Mouse (Mus musculus): ENCODE data around the gene Imp4. TPM values are rescaled to one million over a fixed set of nuclear protein-coding genes. Genes with fewer than 3 reads are reported as not detected.

The Imp4 gene
- total and polyA plus RNA-seq, 2 experiments from 2014 or later, result 17.8 to 41.9 TPM

- no peak overlapping the region for H3K9ac ChIP-seq (replicated peaks; ENCODE audit: low read length, poor library complexity, severe bottlenecking)
- ATAC-seq (ENCODE audit: low FRiP score) (no peak), DNase-seq (ENCODE audit: low spot score) (peak; percentile 73)
- peaks cover 9% of the 10 kb centered on the region for H3K27me3 ChIP-seq (ENCODE audit: insufficient read depth, low read length)
- no peak overlapping the region for H3K4me3 ChIP-seq (ENCODE audit: low read depth, low read length)
- no peaks in the 10 kb centered on the region for H3K9me3 ChIP-seq (ENCODE audit: low read length)
- H3K4me1 ChIP-seq (ENCODE audit: insufficient read depth, low read length), result peaks cover 4% of the 10 kb centered on the region; the same call in 1 of the 2 replicates
- TF ChIP-seq CTCF (IDR thresholded peaks at IDR 0.05), result peak; percentile 70
- H3K27ac ChIP-seq (ENCODE audit: low read depth, low read length), result no peak overlapping the region
- no peaks in the 10 kb centered on the region for H3K36me3 ChIP-seq (ENCODE audit: insufficient read depth, low read length)
- WGBS, result 23% methylated on average over 7 of the region's 7 CpGs
- H3K4me2 ChIP-seq (ENCODE audit: low read depth, low read length, poor library complexity, severe bottlenecking), result no peak overlapping the region
Observed at GRCm38 (mm10) chr1:34462766-34463165, 23.1 kb downstream of the Imp4 start.

GRCm38 (mm10) chr1:34464310-34464817 is 24.7 kb downstream of the Imp4 start:
- Histone ChIP-seq H3K36me3 (ENCODE audit: insufficient read depth, low read length) (no peaks in the 10 kb centered on the region), H3K4me2 (ENCODE audit: low read depth, low read length, poor library complexity, severe bottlenecking) (no peak overlapping the region), H3K9ac (replicated peaks; ENCODE audit: low read length, poor library complexity, severe bottlenecking) (no peak overlapping the region), H3K27ac (ENCODE audit: low read depth, low read length) (no peak overlapping the region), H3K27me3 (ENCODE audit: insufficient read depth, low read length) (no peaks in the 10 kb centered on the region), H3K9me3 (ENCODE audit: low read length) (no peaks in the 10 kb centered on the region), H3K4me1 (ENCODE audit: insufficient read depth, low read length) (peaks cover 6% of the 10 kb centered on the region; the same call in 1 of the 2 replicates), H3K4me3 (ENCODE audit: low read depth, low read length) (no peak overlapping the region)
- 85% methylated on average over 8 of the region's 8 CpGs for WGBS
- no peak for TF ChIP-seq CTCF (IDR thresholded peaks at IDR 0.05)
- ATAC-seq (ENCODE audit: low FRiP score), result no peak
- no peak for DNase-seq (ENCODE audit: low spot score)

GRCm38 (mm10) chr1:34465445-34465844 is 25.8 kb downstream of the Imp4 start:
- TF ChIP-seq CTCF (IDR thresholded peaks at IDR 0.05), result no peak

GRCm38 (mm10) chr1:34468051-34468450 is 28.4 kb downstream of the Imp4 start:
- TF ChIP-seq CTCF (IDR thresholded peaks at IDR 0.05), result no peak
- no peak overlapping the region for H3K27ac ChIP-seq (ENCODE audit: low read depth, low read length)

More at GRCm38 (mm10) chr1:34465445-34465844, 25.8 kb downstream of the Imp4 start:
- Histone ChIP-seq H3K36me3 (ENCODE audit: insufficient read depth, low read length) (no peaks in the 10 kb centered on the region), H3K4me1 (ENCODE audit: insufficient read depth, low read length) (0 out of 2 replicates have a peak, but pooled peaks cover 2% of the 10 kb centered on the region), H3K4me3 (ENCODE audit: low read depth, low read length) (no peak overlapping the region), H3K27ac (ENCODE audit: low read depth, low read length) (no peak overlapping the region), H3K9me3 (ENCODE audit: low read length) (no peaks in the 10 kb centered on the region), H3K9ac (replicated peaks; ENCODE audit: low read length, poor library complexity, severe bottlenecking) (no peak overlapping the region), H3K4me2 (ENCODE audit: low read depth, low read length, poor library complexity, severe bottlenecking) (no peak overlapping the region), H3K27me3 (ENCODE audit: insufficient read depth, low read length) (no peaks in the 10 kb centered on the region)
- DNase-seq (ENCODE audit: low spot score) (no peak), ATAC-seq (ENCODE audit: low FRiP score) (no peak)
- 72% methylated on average over 6 of the region's 6 CpGs for WGBS

GRCm38 (mm10) chr1:34468500-34468899 is 28.8 kb downstream of the Imp4 start:
- H3K4me2 ChIP-seq (ENCODE audit: low read depth, low read length, poor library complexity, severe bottlenecking), result no peak overlapping the region
- DNase-seq (ENCODE audit: low spot score) (no peak), ATAC-seq (ENCODE audit: low FRiP score) (no peak)
- H3K36me3 ChIP-seq (ENCODE audit: insufficient read depth, low read length), result no peaks in the 10 kb centered on the region
- H3K4me1 ChIP-seq (ENCODE audit: insufficient read depth, low read length), result 0 out of 2 replicates have a peak, but pooled peaks cover 2% of the 10 kb centered on the region
- H3K4me3 ChIP-seq (ENCODE audit: low read depth, low read length), result no peak overlapping the region
- WGBS, result 70% methylated on average over 4 of the region's 4 CpGs
- H3K9ac ChIP-seq (replicated peaks; ENCODE audit: low read length, poor library complexity, severe bottlenecking), result no peak overlapping the region
- peaks cover 4% of the 10 kb centered on the region; the same call in 1 of the 2 replicates for H3K27me3 ChIP-seq (ENCODE audit: insufficient read depth, low read length)
- H3K27ac ChIP-seq (ENCODE audit: low read depth, low read length), result no peak overlapping the region
- H3K9me3 ChIP-seq (ENCODE audit: low read length), result no peaks in the 10 kb centered on the region
- no peak for TF ChIP-seq CTCF (IDR thresholded peaks at IDR 0.05)

More at GRCm38 (mm10) chr1:34468051-34468450, 28.4 kb downstream of the Imp4 start:
- ATAC-seq (ENCODE audit: low FRiP score) (no peak), DNase-seq (ENCODE audit: low spot score) (no peak)
- Histone ChIP-seq H3K4me3 (ENCODE audit: low read depth, low read length) (no peak overlapping the region), H3K36me3 (ENCODE audit: insufficient read depth, low read length) (no peaks in the 10 kb centered on the region), H3K4me2 (ENCODE audit: low read depth, low read length, poor library complexity, severe bottlenecking) (no peak overlapping the region), H3K4me1 (ENCODE audit: insufficient read depth, low read length) (0 out of 2 replicates have a peak, but pooled peaks cover 2% of the 10 kb centered on the region), H3K9me3 (ENCODE audit: low read length) (no peaks in the 10 kb centered on the region), H3K27me3 (ENCODE audit: insufficient read depth, low read length) (0 out of 2 replicates have a peak, but pooled peaks cover 2% of the 10 kb centered on the region), H3K9ac (replicated peaks; ENCODE audit: low read length, poor library complexity, severe bottlenecking) (no peak overlapping the region)
- WGBS, result 64% methylated on average over 3 of the region's 3 CpGs

- Histone ChIP-seq H3K4me2 (ENCODE audit: low read depth, low read length, poor library complexity, severe bottlenecking) (no peak overlapping the region), H3K27ac (ENCODE audit: low read depth, low read length) (no peak overlapping the region), H3K4me3 (ENCODE audit: low read depth, low read length) (no peak overlapping the region), H3K27me3 (ENCODE audit: insufficient read depth, low read length) (peaks cover 7% of the 10 kb centered on the region; the same call in 1 of the 2 replicates), H3K4me1 (ENCODE audit: insufficient read depth, low read length) (0 out of 2 replicates have a peak, but pooled peaks cover 2% of the 10 kb centered on the region), H3K36me3 (ENCODE audit: insufficient read depth, low read length) (no peaks in the 10 kb centered on the region), H3K9ac (replicated peaks; ENCODE audit: low read length, poor library complexity, severe bottlenecking) (no peak overlapping the region), H3K9me3 (ENCODE audit: low read length) (no peaks in the 10 kb centered on the region)
- DNase-seq (ENCODE audit: low spot score) (no peak), ATAC-seq (ENCODE audit: low FRiP score) (no peak)
- no peak for TF ChIP-seq CTCF (IDR thresholded peaks at IDR 0.05)
- WGBS, result 56% methylated on average over 5 of the region's 5 CpGs
Observed at GRCm38 (mm10) chr1:34469801-34470200, 30.1 kb downstream of the Imp4 start.

Measured in midbrain, postnatal 0 days (tissue).